Mouse (Mus musculus) intestine, embryonic 14.5 days (tissue): ENCODE measurements around the gene Me1. TPM values are rescaled to one million over a fixed set of nuclear protein-coding genes. Genes with fewer than 3 reads are reported as not detected.

Experiments
- ATAC-seq: fragments of 200-750 bp; cut with Nextera tagmentation; replicated peaks from 2 replicates; pipeline ENCODE4 v1.8.0; 2017; ENCODE audit warnings: low read depth, moderate number of reproducible peaks, moderate TSS enrichment, moderate library complexity; ENCODE audit not compliant: low FRiP score, low TSS enrichment
- DNase-seq: peaks from one replicate; pipeline ENCODE4 v3.0.0-alpha.2; 2018; ENCODE audit warnings: low spot score
- H3K27ac ChIP-seq: fragments of 300-500 bp; sonication (generic); 2 replicates; pipeline ENCODE4 v1.5.1; 2014; ENCODE audit warnings: low read depth, mild to moderate bottlenecking, control low read depth
- H3K27me3 ChIP-seq: fragments of 300-500 bp; sonication (generic); replicated peaks from 2 replicates; pipeline ENCODE4 v1.6.1; 2014; ENCODE audit warnings: low read length, control low read depth; ENCODE audit not compliant: control insufficient read depth, insufficient read depth
- H3K36me3 ChIP-seq: fragments of 300-500 bp; sonication (generic); 2 replicates; pipeline ENCODE4 v1.6.1; 2014; ENCODE audit warnings: low read length, control low read depth; ENCODE audit not compliant: control insufficient read depth, insufficient read depth
- H3K4me1 ChIP-seq: fragments of 300-500 bp; sonication (generic); replicated peaks from 2 replicates; pipeline ENCODE4 v1.6.1; 2014; ENCODE audit warnings: low read length, control low read depth, mixed read lengths; ENCODE audit not compliant: control insufficient read depth, insufficient read depth
- H3K4me2 ChIP-seq: fragments of 300-500 bp; sonication (generic); 2 replicates; pipeline ENCODE4 v1.6.1; 2014; ENCODE audit warnings: low read length
- H3K4me3 ChIP-seq: fragments of 300-500 bp; sonication (generic); 2 replicates; pipeline ENCODE4 v1.5.1; 2014; ENCODE audit warnings: low read depth, low read length, control low read depth, mixed read lengths
- H3K9ac ChIP-seq: fragments of 300-500 bp; sonication (generic); 2 replicates; pipeline ENCODE4 v1.6.1; 2014; ENCODE audit warnings: mild to moderate bottlenecking, low read length
- H3K9me3 ChIP-seq: fragments of 300-500 bp; sonication (generic); 2 replicates; pipeline ENCODE4 v1.6.1; 2016; ENCODE audit warnings: low read length, control low read depth; ENCODE audit not compliant: control insufficient read depth
- WGBS: fragments of 180-500 bp; shearing (Covaris S2); extraction: QIAGEN DNeasy Blood & Tissue Kit; methylation state at CpG from one replicate; pipeline ENCODE4 v1.1.7; 2014; 5-methylcytosine and 5-hydroxymethylcytosine counted together
- polyA plus RNA-seq: library from polyadenylated mRNA; unstranded; fragments of >200 nt; fragmentation: Nextera tagmentation; extraction: Ambion mirVana; gene quantifications from 2 replicates; pipeline ENCODE4 v1.2.1, GENCODE M21; 2014

The Me1 gene
- polyA plus RNA-seq, 1 experiment from 2014 or later, result 11.6 TPM

GRCm38 (mm10) chr9:86572196-86572595, 123.6 kb downstream of the Me1 start:
- ATAC-seq, result no peak; the same call in 1 of the 2 replicates

GRCm38 (mm10) chr9:86571540-86572135, 124.1 kb downstream of the Me1 start, which contains the start of the genes Pgm3 and Rwdd2a:
Gene Pgm3 (minus strand): TSS chr9:86571842.
Gene Rwdd2a (plus strand): TSS chr9:86571991.
- peak within 1 kb of the TSS; percentile 99 for H3K4me2 ChIP-seq
- H3K36me3 ChIP-seq, result peaks cover 15% of the 10 kb centered on the region
- no peaks in the 10 kb centered on the region for H3K9me3 ChIP-seq
- peak within 1 kb of the TSS; percentile 73 for H3K4me3 ChIP-seq
- under 1% methylated on average over 59 of the region's 59 CpGs for WGBS
- H3K27ac ChIP-seq, result peak within 1 kb of the TSS; percentile 71; the same call in 1 of the 2 replicates
- peaks cover 15% of the 10 kb centered on the region for H3K4me1 ChIP-seq
- 0 out of 2 replicates have a peak, but pooled peaks cover 2% of the 10 kb centered on the region for H3K27me3 ChIP-seq
- peak; percentile 97 for DNase-seq
- peak; percentile 97 for ATAC-seq
- H3K9ac ChIP-seq, result peak within 1 kb of the TSS; percentile 52

More at GRCm38 (mm10) chr9:86572196-86572595, 123.6 kb downstream of the Me1 start:
- Histone ChIP-seq H3K36me3 (peaks cover 9% of the 10 kb centered on the region), H3K27ac (no peak overlapping the region), H3K4me3 (peak overlapping the region; percentile 73), H3K27me3 (0 out of 2 replicates have a peak, but pooled peaks cover 2% of the 10 kb centered on the region), H3K4me1 (peaks cover 15% of the 10 kb centered on the region), H3K9ac (peak overlapping the region; percentile 46), H3K9me3 (no peaks in the 10 kb centered on the region), H3K4me2 (peak overlapping the region; percentile 99)
- DNase-seq, result no peak
- WGBS, result 1% methylated on average over 25 of the region's 25 CpGs

GRCm38 (mm10) chr9:86570946-86571345, 124.8 kb downstream of the Me1 start:
- Histone ChIP-seq H3K4me1 (peaks cover 15% of the 10 kb centered on the region), H3K27ac (peak overlapping the region; percentile 71; the same call in 1 of the 2 replicates), H3K36me3 (peaks cover 22% of the 10 kb centered on the region), H3K9ac (peak overlapping the region; percentile 52; the same call in 1 of the 2 replicates), H3K27me3 (0 out of 2 replicates have a peak, but pooled peaks cover 2% of the 10 kb centered on the region), H3K4me2 (peak overlapping the region; percentile 99), H3K4me3 (peak overlapping the region; percentile 73), H3K9me3 (no peaks in the 10 kb centered on the region)
- WGBS, result 11% methylated on average over 8 of the region's 8 CpGs
- DNase-seq, result no peak
- no peak for ATAC-seq

DNA sequence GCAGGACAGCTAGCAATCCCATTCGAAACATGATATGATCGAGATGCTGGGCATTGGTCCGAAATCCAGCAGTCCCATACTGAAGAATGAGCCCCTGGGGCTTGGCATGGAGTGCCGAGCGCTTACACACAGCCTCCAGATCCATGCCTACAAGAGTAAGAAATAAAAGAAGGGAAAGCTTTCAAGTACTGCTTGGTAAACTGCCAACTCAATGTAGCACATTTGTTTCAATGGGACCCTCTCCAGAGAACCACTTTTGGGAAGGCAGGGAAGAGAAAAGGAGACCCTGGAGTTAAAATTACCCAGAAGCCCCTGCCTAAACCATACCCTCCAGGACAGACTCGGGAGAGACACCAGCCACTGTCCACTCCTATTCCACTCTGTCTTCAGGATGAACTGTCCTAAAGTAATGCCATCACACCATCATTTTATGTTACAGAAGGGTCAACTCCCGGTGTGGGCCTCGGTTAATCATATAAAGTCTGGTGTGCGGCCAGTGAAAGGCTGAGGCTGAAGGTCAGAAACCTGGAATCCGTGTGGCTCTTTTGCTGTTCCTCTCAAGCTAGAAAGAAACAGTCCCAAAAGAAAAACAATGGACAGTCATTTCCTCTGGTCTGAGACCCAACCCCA, 125.4 kb downstream of the Me1 start:
- WGBS, result 77% methylated on average over 10 of the region's 10 CpGs
- no peak overlapping the region for H3K27ac ChIP-seq

GRCm38 (mm10) chr9:86569314-86569910, 126.3 kb downstream of the Me1 start:
- no peak overlapping the region for H3K4me3 ChIP-seq
- H3K9ac ChIP-seq, result no peak overlapping the region
- WGBS, result 77% methylated on average over 3 of the region's 3 CpGs
- H3K36me3 ChIP-seq, result peaks cover 37% of the 10 kb centered on the region
- no peak for ATAC-seq
- H3K27me3 ChIP-seq, result 0 out of 2 replicates have a peak, but pooled peaks cover 2% of the 10 kb centered on the region
- H3K9me3 ChIP-seq, result no peaks in the 10 kb centered on the region
- H3K4me2 ChIP-seq, result no peak overlapping the region
- peaks cover 15% of the 10 kb centered on the region for H3K4me1 ChIP-seq
- no peak for DNase-seq
- H3K27ac ChIP-seq, result no peak overlapping the region

More for the DNA sequence above, 125.4 kb downstream of the Me1 start:
- no peak overlapping the region for H3K9ac ChIP-seq
- H3K4me2 ChIP-seq, result peak overlapping the region; percentile 99
- H3K9me3 ChIP-seq, result no peaks in the 10 kb centered on the region
- H3K4me3 ChIP-seq, result peak overlapping the region; percentile 73; the same call in 1 of the 2 replicates
- 0 out of 2 replicates have a peak, but pooled peaks cover 2% of the 10 kb centered on the region for H3K27me3 ChIP-seq
- ATAC-seq, result no peak
- H3K36me3 ChIP-seq, result peaks cover 28% of the 10 kb centered on the region
- no peak for DNase-seq
- H3K4me1 ChIP-seq, result peaks cover 15% of the 10 kb centered on the region

DNA sequence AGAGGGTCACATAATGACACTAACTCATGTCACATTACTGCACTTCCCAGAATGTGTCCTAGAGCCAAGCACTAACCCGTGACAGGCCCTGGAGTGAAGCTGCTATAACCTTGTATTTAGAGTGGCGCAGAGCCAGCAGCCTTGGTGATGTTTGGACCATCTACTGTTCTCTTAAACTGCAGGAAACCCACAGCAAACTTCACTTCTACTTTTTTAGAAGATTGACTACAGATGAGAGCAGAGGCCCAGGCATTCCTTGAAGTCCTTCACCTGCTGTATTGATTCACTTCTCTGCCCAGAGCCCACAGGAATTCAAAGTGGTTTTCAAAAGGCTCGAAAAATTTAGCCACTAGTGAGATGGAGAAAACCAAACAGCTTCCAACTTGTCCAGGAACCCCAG, 135.2 kb downstream of the Me1 start:
- DNase-seq (no peak), ATAC-seq (no peak)
- Histone ChIP-seq H3K4me3 (no peak overlapping the region), H3K9me3 (no peaks in the 10 kb centered on the region), H3K9ac (no peak overlapping the region), H3K27me3 (no peaks in the 10 kb centered on the region), H3K4me2 (no peak overlapping the region), H3K4me1 (no peaks in the 10 kb centered on the region), H3K36me3 (peaks cover 81% of the 10 kb centered on the region), H3K27ac (no peak overlapping the region)
- 87% methylated on average over 3 of the region's 3 CpGs for WGBS

DNA sequence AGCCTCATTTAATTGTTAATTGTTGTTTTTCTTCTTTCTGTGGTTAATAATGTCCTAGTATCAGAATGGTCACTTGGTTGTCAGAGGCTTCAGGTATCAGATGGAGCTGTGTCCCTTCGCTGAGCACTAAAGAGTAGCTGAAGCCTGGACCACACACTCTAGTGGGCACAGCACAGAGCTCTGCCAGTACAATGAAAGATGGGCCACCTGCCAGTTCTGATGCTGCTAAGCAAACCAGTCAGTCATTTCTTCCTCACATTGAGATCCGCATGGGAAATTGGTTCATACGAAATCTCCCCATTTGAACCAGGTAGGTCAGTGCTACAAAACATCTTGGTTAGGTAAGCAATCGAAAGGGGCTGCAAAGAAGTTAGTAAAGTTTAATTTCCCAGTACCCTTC, 141.1 kb downstream of the Me1 start:
- Histone ChIP-seq H3K9me3 (no peaks in the 10 kb centered on the region), H3K9ac (no peak overlapping the region), H3K4me1 (no peaks in the 10 kb centered on the region), H3K4me3 (no peak overlapping the region), H3K36me3 (peaks cover 87% of the 10 kb centered on the region), H3K27me3 (no peaks in the 10 kb centered on the region), H3K27ac (no peak overlapping the region), H3K4me2 (no peak overlapping the region)
- ATAC-seq (no peak), DNase-seq (no peak)
- WGBS, result 98% methylated on average over 4 of the region's 4 CpGs

DNA sequence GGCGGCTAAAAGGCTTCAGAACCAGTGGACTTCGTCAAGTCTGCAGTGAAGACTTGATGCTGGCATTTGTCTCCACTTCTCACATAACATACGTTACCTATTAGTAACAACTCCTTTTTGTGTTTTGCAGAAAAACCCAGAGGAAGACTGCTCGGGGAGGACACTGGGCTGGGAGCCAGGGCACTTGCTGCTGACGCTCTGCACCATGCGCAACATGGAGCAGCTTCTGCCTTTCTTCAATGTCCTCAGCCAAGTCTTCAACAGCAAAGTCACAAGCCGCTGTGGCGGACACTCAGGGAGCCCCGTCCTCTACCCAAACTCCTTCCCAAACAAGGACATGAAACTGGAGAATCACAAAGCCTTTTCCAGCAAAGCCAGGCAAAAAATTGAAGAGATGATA, 141.9 kb downstream of the Me1 start:
- DNase-seq (no peak), ATAC-seq (no peak)
- 79% methylated on average over 9 of the region's 9 CpGs for WGBS
- Histone ChIP-seq H3K4me3 (no peak overlapping the region), H3K9me3 (no peaks in the 10 kb centered on the region), H3K4me1 (no peaks in the 10 kb centered on the region), H3K9ac (no peak overlapping the region), H3K4me2 (no peak overlapping the region), H3K36me3 (peaks cover 88% of the 10 kb centered on the region), H3K27me3 (no peaks in the 10 kb centered on the region), H3K27ac (no peak overlapping the region)
